Mouse (Mus musculus): ENCODE data around the gene Rftn2. TPM values are rescaled to one million over a fixed set of nuclear protein-coding genes. Genes with fewer than 3 reads are reported as not detected.
A peak's percentile ranks its signal among the peaks of the same experiment; 100 is the strongest.

The Rftn2 gene
- 10.2 and 11.6 TPM in 2 replicates for polyA plus RNA-seq (2014; fragmentation: Nextera tagmentation; extraction: Ambion mirVana)

- Histone ChIP-seq H3K9me3 (ENCODE audit: control insufficient read depth, low read length) (no peaks in the 10 kb centered on the region), H3K36me3 (replicated peaks; ENCODE audit: control insufficient read depth, insufficient read depth) (no peaks in the 10 kb centered on the region), H3K27ac (peak within 1 kb of the TSS; percentile 52), H3K4me1 (replicated peaks; ENCODE audit: control insufficient read depth, insufficient read depth, low read length) (peaks cover 3% of the 10 kb centered on the region; the same call in 1 of the 2 replicates), H3K27me3 (ENCODE audit: control insufficient read depth, insufficient read depth, low read length) (no peaks in the 10 kb centered on the region), H3K9ac (peak within 1 kb of the TSS; percentile 45), H3K4me2 (replicated peaks) (peak within 1 kb of the TSS; percentile 49), H3K4me3 (replicated peaks; ENCODE audit: low read length) (peak within 1 kb of the TSS; percentile 34)
- under 1% methylated on average over 26 of the region's 26 CpGs for WGBS
- ATAC-seq (ENCODE audit: low FRiP score) (peak; percentile 28; the same call in 1 of the 2 replicates), DNase-seq (ENCODE audit: low spot score) (peak; percentile 48)
These were observed at the start of gene Rftn2 for GRCm38 (mm10) chr1:55226011-55226857. Rftn2 (minus strand) TSS chr1:55226782.

DNA sequence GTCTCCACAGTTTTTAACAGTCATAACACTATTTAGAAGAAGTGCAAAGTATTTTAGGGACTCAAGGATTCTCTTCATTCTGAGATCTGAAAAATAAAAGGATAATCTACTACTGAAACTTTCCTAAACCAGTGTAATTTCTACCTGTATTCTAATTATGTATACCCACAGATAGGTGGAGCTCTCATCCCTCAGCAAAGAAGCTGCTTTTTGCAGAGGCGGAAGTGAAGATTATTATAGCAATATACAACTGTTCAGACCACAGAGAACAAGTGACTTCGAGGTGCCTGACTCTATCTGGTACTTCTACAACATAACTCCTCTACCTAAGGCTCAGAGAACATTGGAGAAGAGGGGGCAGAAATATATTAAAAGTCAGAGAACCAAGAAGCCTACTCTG is 38.9 kb upstream of the Rftn2 start:
- WGBS = 72% methylated on average over 2 of the region's 2 CpGs

DNA sequence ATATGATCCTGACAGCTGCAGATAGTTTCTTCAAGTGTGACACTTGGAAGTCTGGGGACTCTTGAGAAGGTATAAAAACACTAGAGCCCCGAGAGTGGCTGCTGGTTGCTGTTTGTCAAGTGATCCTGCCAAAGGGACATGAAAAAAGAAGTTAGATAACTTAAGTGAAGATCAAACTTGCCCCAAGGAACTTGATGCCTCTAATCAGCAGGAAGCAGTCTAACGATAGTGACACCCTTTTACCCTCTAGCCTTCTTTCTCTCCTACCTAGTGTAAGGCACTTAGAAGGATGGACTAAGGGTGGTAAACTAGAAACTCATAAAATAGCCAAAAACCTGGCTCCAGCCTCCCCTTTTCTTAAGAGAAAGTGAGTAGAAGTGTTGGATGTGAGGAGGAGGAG is 37.8 kb upstream of the Rftn2 start:
- H3K4me3 ChIP-seq (replicated peaks; ENCODE audit: low read length) = no peak overlapping the region
- H3K9ac ChIP-seq = no peak overlapping the region
- WGBS = 72% methylated on average over 2 of the region's 2 CpGs
- ATAC-seq (ENCODE audit: low FRiP score) (no peak), DNase-seq (ENCODE audit: low spot score) (no peak)
- no peaks in the 10 kb centered on the region for H3K36me3 ChIP-seq (replicated peaks; ENCODE audit: control insufficient read depth, insufficient read depth)
- no peaks in the 10 kb centered on the region for H3K4me1 ChIP-seq (replicated peaks; ENCODE audit: control insufficient read depth, insufficient read depth, low read length)
- no peaks in the 10 kb centered on the region for H3K9me3 ChIP-seq (ENCODE audit: control insufficient read depth, low read length)
- H3K27ac ChIP-seq = no peak overlapping the region
- no peak overlapping the region for H3K4me2 ChIP-seq (replicated peaks)
- no peaks in the 10 kb centered on the region for H3K27me3 ChIP-seq (ENCODE audit: control insufficient read depth, insufficient read depth, low read length)

More for the DNA sequence above, 38.9 kb upstream of the Rftn2 start:
- Histone ChIP-seq H3K9ac (no peak overlapping the region), H3K36me3 (replicated peaks; ENCODE audit: control insufficient read depth, insufficient read depth) (no peaks in the 10 kb centered on the region), H3K4me3 (replicated peaks; ENCODE audit: low read length) (no peak overlapping the region), H3K27ac (no peak overlapping the region), H3K9me3 (ENCODE audit: control insufficient read depth, low read length) (no peaks in the 10 kb centered on the region), H3K4me2 (replicated peaks) (no peak overlapping the region), H3K4me1 (replicated peaks; ENCODE audit: control insufficient read depth, insufficient read depth, low read length) (no peaks in the 10 kb centered on the region), H3K27me3 (ENCODE audit: control insufficient read depth, insufficient read depth, low read length) (no peaks in the 10 kb centered on the region)
- DNase-seq (ENCODE audit: low spot score) (no peak), ATAC-seq (ENCODE audit: low FRiP score) (no peak)

- ATAC-seq (ENCODE audit: low FRiP score) = no peak
- Histone ChIP-seq H3K27ac (no peak overlapping the region), H3K4me2 (replicated peaks) (no peak overlapping the region), H3K9ac (no peak overlapping the region), H3K4me1 (replicated peaks; ENCODE audit: control insufficient read depth, insufficient read depth, low read length) (peaks cover 8% of the 10 kb centered on the region), H3K9me3 (ENCODE audit: control insufficient read depth, low read length) (no peaks in the 10 kb centered on the region), H3K27me3 (ENCODE audit: control insufficient read depth, insufficient read depth, low read length) (no peaks in the 10 kb centered on the region), H3K4me3 (replicated peaks; ENCODE audit: low read length) (no peak overlapping the region), H3K36me3 (replicated peaks; ENCODE audit: control insufficient read depth, insufficient read depth) (no peaks in the 10 kb centered on the region; the same call in 1 of the 2 replicates)
- 91% methylated on average over 2 of the region's 2 CpGs for WGBS
- DNase-seq (ENCODE audit: low spot score) = no peak
These were observed 19.8 kb upstream of the Rftn2 start for GRCm38 (mm10) chr1:55246374-55246773.

DNA sequence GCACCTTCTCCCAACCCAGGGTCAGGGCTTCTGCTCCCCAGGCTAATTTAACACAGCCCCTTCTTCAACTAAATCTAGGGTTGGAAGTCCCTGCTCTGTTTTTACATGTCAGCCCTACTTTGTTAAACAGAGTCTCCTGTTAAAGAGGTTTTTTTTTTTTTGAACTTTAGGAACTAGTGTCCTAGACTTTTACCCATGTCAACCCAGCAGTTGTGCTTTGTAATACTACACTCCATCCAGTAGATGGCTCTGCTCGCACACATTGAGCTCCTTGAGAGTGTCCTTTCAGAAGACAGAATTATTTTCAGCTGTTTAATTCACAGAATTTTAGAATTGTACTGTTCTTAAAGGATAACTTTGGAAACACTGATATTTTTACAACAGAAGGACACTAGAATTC is 12.7 kb upstream of the Rftn2 start:
- H3K4me2 ChIP-seq (replicated peaks) = peak overlapping the region; percentile 99
- peak; percentile 84 for DNase-seq (ENCODE audit: low spot score)
- H3K27me3 ChIP-seq (ENCODE audit: control insufficient read depth, insufficient read depth, low read length) = no peaks in the 10 kb centered on the region
- H3K36me3 ChIP-seq (replicated peaks; ENCODE audit: control insufficient read depth, insufficient read depth) = no peaks in the 10 kb centered on the region; the same call in 1 of the 2 replicates
- H3K9me3 ChIP-seq (ENCODE audit: control insufficient read depth, low read length) = no peaks in the 10 kb centered on the region
- H3K9ac ChIP-seq = no peak overlapping the region
- WGBS = 0% methylated on average over 1 of the region's 1 CpGs
- ATAC-seq (ENCODE audit: low FRiP score) = no peak
- no peak overlapping the region for H3K27ac ChIP-seq
- H3K4me1 ChIP-seq (replicated peaks; ENCODE audit: control insufficient read depth, insufficient read depth, low read length) = peaks cover 40% of the 10 kb centered on the region
- H3K4me3 ChIP-seq (replicated peaks; ENCODE audit: low read length) = peak overlapping the region; percentile 92

- 18% methylated on average over 13 of the region's 13 CpGs for WGBS
- peak overlapping the region; percentile 90 for H3K9ac ChIP-seq
- peaks cover 40% of the 10 kb centered on the region for H3K4me1 ChIP-seq (replicated peaks; ENCODE audit: control insufficient read depth, insufficient read depth, low read length)
- DNase-seq (ENCODE audit: low spot score) = no peak
- no peaks in the 10 kb centered on the region; the same call in 1 of the 2 replicates for H3K36me3 ChIP-seq (replicated peaks; ENCODE audit: control insufficient read depth, insufficient read depth)
- no peak for ATAC-seq (ENCODE audit: low FRiP score)
- no peak overlapping the region for H3K27ac ChIP-seq
- H3K27me3 ChIP-seq (ENCODE audit: control insufficient read depth, insufficient read depth, low read length) = no peaks in the 10 kb centered on the region
- no peaks in the 10 kb centered on the region for H3K9me3 ChIP-seq (ENCODE audit: control insufficient read depth, low read length)
- peak overlapping the region; percentile 92 for H3K4me3 ChIP-seq (replicated peaks; ENCODE audit: low read length)
- H3K4me2 ChIP-seq (replicated peaks) = peak overlapping the region; percentile 99
These were observed 11.9 kb upstream of the Rftn2 start for GRCm38 (mm10) chr1:55238496-55238895.

- Histone ChIP-seq H3K4me2 (replicated peaks) (peak overlapping the region; percentile 99), H3K9ac (peak overlapping the region; percentile 90), H3K4me1 (replicated peaks; ENCODE audit: control insufficient read depth, insufficient read depth, low read length) (peaks cover 40% of the 10 kb centered on the region), H3K4me3 (replicated peaks; ENCODE audit: low read length) (peak overlapping the region; percentile 92), H3K27ac (peak overlapping the region; percentile 93), H3K9me3 (ENCODE audit: control insufficient read depth, low read length) (no peaks in the 10 kb centered on the region), H3K27me3 (ENCODE audit: control insufficient read depth, insufficient read depth, low read length) (no peaks in the 10 kb centered on the region), H3K36me3 (replicated peaks; ENCODE audit: control insufficient read depth, insufficient read depth) (no peaks in the 10 kb centered on the region; the same call in 1 of the 2 replicates)
- ATAC-seq (ENCODE audit: low FRiP score) (peak; percentile 54; the same call in 1 of the 2 replicates), DNase-seq (ENCODE audit: low spot score) (peak; percentile 42)
- under 1% methylated on average over 23 of the region's 23 CpGs for WGBS
These were observed 11.1 kb upstream of the Rftn2 start for GRCm38 (mm10) chr1:55237643-55238161.

DNA sequence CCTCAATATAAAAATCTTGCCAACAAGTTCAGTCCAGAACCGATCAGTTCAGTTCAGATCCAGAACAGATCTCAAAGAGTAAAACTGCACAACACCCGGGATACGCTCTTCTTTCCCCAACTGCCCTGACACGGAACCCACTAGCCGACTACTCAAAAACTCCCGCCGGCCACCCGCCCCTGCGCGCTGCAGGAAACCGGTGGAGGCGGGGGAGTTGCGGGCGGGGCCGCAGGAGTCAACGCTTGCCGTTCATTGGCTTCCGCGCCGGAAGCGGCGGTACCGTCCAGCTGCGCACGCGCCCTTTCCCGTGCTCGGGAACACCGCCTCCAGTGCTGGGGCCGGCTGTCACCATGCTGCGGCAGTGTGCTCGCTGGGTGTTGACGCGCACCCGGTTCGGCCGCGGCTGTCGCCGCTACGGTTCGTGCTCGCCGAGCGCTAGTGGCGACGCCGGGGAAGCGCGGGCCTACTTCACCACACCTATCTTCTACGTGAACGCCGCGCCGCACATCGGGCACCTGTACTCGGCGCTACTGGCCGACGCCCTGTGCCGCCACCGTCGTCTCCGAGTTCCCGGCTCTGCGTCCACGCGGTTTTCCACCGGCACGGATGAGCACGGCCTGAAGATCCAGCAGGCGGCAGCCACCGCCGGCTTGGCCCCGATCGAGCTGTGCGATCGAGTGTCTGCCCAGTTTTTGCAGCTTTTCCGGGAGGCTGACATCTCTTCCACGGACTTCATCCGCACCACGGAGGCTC is 10.5 kb upstream of the Rftn2 start, which contains the start of gene Mars2:
Gene Mars2, plus strand, starts transcription at position 288 of the 753 bp plus-strand sequence.
- DNase-seq (ENCODE audit: low spot score) (peak; percentile 97), ATAC-seq (ENCODE audit: low FRiP score) (peak; percentile 99)
- no peaks in the 10 kb centered on the region for H3K27me3 ChIP-seq (ENCODE audit: control insufficient read depth, insufficient read depth, low read length)
- peak within 1 kb of the TSS; percentile 93 for H3K27ac ChIP-seq
- H3K4me2 ChIP-seq (replicated peaks) = peak within 1 kb of the TSS; percentile 99
- WGBS = under 1% methylated on average over 82 of the region's 82 CpGs
- peaks cover 38% of the 10 kb centered on the region for H3K4me1 ChIP-seq (replicated peaks; ENCODE audit: control insufficient read depth, insufficient read depth, low read length)
- H3K4me3 ChIP-seq (replicated peaks; ENCODE audit: low read length) = peak within 1 kb of the TSS; percentile 92
- H3K9ac ChIP-seq = peak within 1 kb of the TSS; percentile 90
- no peaks in the 10 kb centered on the region for H3K9me3 ChIP-seq (ENCODE audit: control insufficient read depth, low read length)
- H3K36me3 ChIP-seq (replicated peaks; ENCODE audit: control insufficient read depth, insufficient read depth) = no peaks in the 10 kb centered on the region

GRCm38 (mm10) chr1:55236487-55236886 is 9.9 kb upstream of the Rftn2 start:
- ATAC-seq (ENCODE audit: low FRiP score) (no peak), DNase-seq (ENCODE audit: low spot score) (no peak)
- Histone ChIP-seq H3K36me3 (replicated peaks; ENCODE audit: control insufficient read depth, insufficient read depth) (no peaks in the 10 kb centered on the region), H3K9me3 (ENCODE audit: control insufficient read depth, low read length) (no peaks in the 10 kb centered on the region), H3K4me3 (replicated peaks; ENCODE audit: low read length) (peak overlapping the region; percentile 92), H3K4me2 (replicated peaks) (peak overlapping the region; percentile 99), H3K4me1 (replicated peaks; ENCODE audit: control insufficient read depth, insufficient read depth, low read length) (peaks cover 32% of the 10 kb centered on the region), H3K9ac (no peak overlapping the region), H3K27me3 (ENCODE audit: control insufficient read depth, insufficient read depth, low read length) (no peaks in the 10 kb centered on the region), H3K27ac (no peak overlapping the region)
- 39% methylated on average over 5 of the region's 5 CpGs for WGBS

All from hindbrain, embryonic 14.5 days (tissue).